Mouse (Mus musculus) stomach, embryonic 14.5 days (tissue): ENCODE data around the gene Ppa1. TPM values are rescaled to one million over a fixed set of nuclear protein-coding genes. Genes with fewer than 3 reads are reported as not detected.
A peak's percentile ranks its signal among the peaks of the same experiment; 100 is the strongest.
"Not testable (repeated sequence)": the region's sequence is repeated elsewhere in the genome, so short reads cannot be mapped to it uniquely, and the experiment has no call there.

ENCODE experiments used
- ATAC-seq: fragments of 200-750 bp; cut with Nextera tagmentation; 2 replicates; pipeline ENCODE4 v1.8.0; 2017; ENCODE audit warnings: low read depth, moderate TSS enrichment; ENCODE audit not compliant: insufficient number of reproducible peaks, insufficient read depth, low FRiP score
- H3K27ac ChIP-seq: fragments of 300-500 bp; sonication (generic); 2 replicates; pipeline ENCODE4 v1.5.1; 2014; ENCODE audit warnings: mild to moderate bottlenecking, low read length, moderate library complexity, mixed read lengths
- H3K27me3 ChIP-seq: fragments of 300-500 bp; sonication (generic); 2 replicates; pipeline ENCODE4 v1.6.1; 2014; ENCODE audit warnings: low read length, control low read depth, mixed read lengths; ENCODE audit not compliant: control insufficient read depth, insufficient read depth
- H3K36me3 ChIP-seq: fragments of 300-500 bp; sonication (generic); 2 replicates; pipeline ENCODE4 v1.6.1; 2014; ENCODE audit warnings: mild to moderate bottlenecking, control low read depth, low read length, moderate library complexity, mixed read lengths; ENCODE audit not compliant: control insufficient read depth, insufficient read depth
- H3K4me1 ChIP-seq: fragments of 300-500 bp; sonication (generic); 2 replicates; pipeline ENCODE4 v1.6.1; 2014; ENCODE audit warnings: low read length, control low read depth, mixed read lengths; ENCODE audit not compliant: control insufficient read depth, insufficient read depth
- H3K4me2 ChIP-seq: fragments of 300-500 bp; sonication (generic); replicated peaks from 2 replicates; pipeline ENCODE4 v1.6.1; 2014; ENCODE audit warnings: low read depth, low read length, control low read depth
- H3K4me3 ChIP-seq: fragments of 300-500 bp; sonication (generic); 2 replicates; pipeline ENCODE4 v1.5.1; 2014; ENCODE audit warnings: low read depth, low read length, control low read depth
- H3K9ac ChIP-seq: fragments of 300-500 bp; sonication (generic); replicated peaks from 2 replicates; pipeline ENCODE4 v1.6.1; 2014; ENCODE audit warnings: low read depth, mild to moderate bottlenecking, control low read depth, low read length, moderate library complexity, mixed read lengths
- H3K9me3 ChIP-seq: fragments of 300-500 bp; sonication (generic); 2 replicates; pipeline ENCODE4 v1.6.1; 2016; ENCODE audit warnings: low read depth, low read length, control low read depth; ENCODE audit not compliant: control insufficient read depth
- WGBS: fragments of 180-500 bp; shearing (Covaris S2); extraction: QIAGEN DNeasy Blood & Tissue Kit; methylation state at CpG from one replicate; pipeline ENCODE4 v1.1.7; 2014; 5-methylcytosine and 5-hydroxymethylcytosine counted together
- polyA plus RNA-seq: library from polyadenylated mRNA; unstranded; fragments of >200 nt; fragmentation: Nextera tagmentation; extraction: Ambion mirVana; gene quantifications from 2 replicates; pipeline ENCODE4 v1.2.1, GENCODE M21; 2014

The Ppa1 gene
- polyA plus RNA-seq, 1 experiment from 2014 or later = 145 TPM

DNA sequence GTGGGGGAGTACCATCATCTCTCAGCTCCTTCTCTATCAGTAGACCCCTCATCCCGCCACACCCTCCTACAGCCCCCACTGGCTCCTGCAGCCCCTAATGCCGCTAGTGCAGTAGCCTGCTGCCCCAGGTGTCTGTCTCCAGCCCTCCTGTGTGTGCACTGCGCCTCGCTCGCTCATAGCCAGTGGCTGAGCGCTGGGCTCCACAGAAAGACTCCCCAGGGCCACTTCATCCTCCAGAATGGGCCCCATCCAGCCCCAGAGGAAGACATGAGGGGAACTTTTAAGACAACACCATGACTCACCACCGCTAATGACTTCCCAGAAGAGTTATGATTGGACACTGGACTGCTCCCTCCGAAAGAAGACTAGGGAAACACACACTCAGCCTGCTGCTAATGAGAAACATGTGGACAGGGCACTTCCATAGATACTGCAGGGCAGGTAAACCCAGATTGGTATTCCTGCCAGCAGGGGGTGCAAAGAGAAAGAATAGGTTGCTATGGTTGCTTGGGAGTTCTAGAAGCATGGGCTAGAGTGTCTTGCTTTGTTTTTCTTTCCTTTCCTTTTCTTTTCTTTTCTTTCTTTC is 37.6 kb upstream of the Ppa1 start:
- Histone ChIP-seq H3K4me2 (no peak overlapping the region), H3K4me1 (no peaks in the 10 kb centered on the region), H3K36me3 (no peaks in the 10 kb centered on the region), H3K9ac (no peak overlapping the region), H3K27ac (no peak overlapping the region), H3K27me3 (no peaks in the 10 kb centered on the region), H3K9me3 (no peaks in the 10 kb centered on the region), H3K4me3 (no peak overlapping the region)
- no peak for ATAC-seq
- 69% methylated on average over 8 of the region's 8 CpGs for WGBS

DNA sequence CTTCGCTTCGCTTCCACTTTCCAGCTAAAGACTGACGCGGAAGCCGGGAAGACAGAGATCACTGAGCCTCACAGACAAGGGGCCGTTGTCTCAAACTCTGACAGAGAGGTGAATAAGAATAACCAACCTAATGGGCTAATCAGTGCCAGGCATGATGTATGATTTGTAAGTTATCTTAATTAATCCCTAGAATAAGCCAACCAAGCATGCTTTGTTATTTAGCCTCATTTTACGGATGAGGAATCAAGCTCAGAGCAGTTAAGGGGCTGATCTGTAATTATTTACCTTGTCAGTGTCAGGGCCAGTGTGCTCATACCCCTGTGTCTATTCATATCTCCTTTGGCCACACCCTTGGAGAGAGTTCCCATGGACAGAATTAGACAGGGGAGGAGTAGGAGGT is 34.0 kb upstream of the Ppa1 start:
- 83% methylated on average over 7 of the region's 7 CpGs for WGBS
- H3K27ac ChIP-seq = no peak overlapping the region
- no peaks in the 10 kb centered on the region for H3K4me1 ChIP-seq
- H3K36me3 ChIP-seq = no peaks in the 10 kb centered on the region
- no peak overlapping the region for H3K9ac ChIP-seq
- no peak overlapping the region for H3K4me3 ChIP-seq
- no peaks in the 10 kb centered on the region for H3K27me3 ChIP-seq
- no peak for ATAC-seq
- H3K4me2 ChIP-seq = no peak overlapping the region
- no peaks in the 10 kb centered on the region for H3K9me3 ChIP-seq

DNA sequence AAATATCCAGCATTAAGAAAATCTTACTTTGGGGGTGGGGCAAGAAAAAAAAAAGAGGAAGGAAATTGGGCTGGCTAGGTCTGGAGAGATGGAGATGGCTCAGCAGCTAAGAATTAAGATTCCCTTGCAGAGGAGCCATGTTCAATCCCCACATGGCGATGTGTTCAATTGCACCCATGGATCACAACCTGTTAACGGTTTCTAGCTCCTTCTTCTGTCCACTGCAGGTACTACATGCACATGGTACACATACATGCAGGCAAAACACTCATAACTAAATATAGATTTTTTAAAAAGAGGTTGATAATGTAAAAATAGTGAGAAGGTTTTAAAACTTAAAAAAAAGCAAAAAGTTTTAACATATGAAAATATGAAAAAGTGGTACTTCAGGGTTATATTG is 29.8 kb upstream of the Ppa1 start:
- Histone ChIP-seq H3K9me3 (no peaks in the 10 kb centered on the region), H3K36me3 (no peaks in the 10 kb centered on the region), H3K4me2 (no peak overlapping the region), H3K27ac (no peak overlapping the region), H3K9ac (no peak overlapping the region), H3K4me3 (no peak overlapping the region), H3K4me1 (no peaks in the 10 kb centered on the region), H3K27me3 (no peaks in the 10 kb centered on the region)
- WGBS = 86% methylated on average over 2 of the region's 2 CpGs
- no peak for ATAC-seq

DNA sequence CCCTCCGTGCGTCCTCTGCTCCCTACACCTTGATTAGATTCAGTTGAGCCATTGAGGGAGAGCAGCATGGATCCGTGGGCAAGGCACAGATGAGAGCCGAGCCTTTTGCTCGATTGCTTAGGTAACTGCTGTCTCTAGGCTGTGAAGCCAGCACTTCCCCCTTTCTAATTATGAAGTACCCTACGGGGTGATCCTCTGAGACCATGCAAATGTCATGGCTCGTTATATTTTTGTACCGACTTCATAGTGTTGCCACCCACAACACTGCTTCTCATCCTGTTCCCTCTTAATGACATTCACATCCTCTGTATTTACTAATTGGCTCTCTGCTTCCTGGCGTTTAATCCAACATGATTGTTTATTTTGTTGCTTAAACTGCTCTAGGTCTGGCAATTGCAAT is 26.7 kb upstream of the Ppa1 start:
- 64% methylated on average over 9 of the region's 9 CpGs for WGBS
- H3K4me2 ChIP-seq = no peak overlapping the region
- H3K9me3 ChIP-seq = no peaks in the 10 kb centered on the region
- peaks cover 8% of the 10 kb centered on the region; the same call in 1 of the 2 replicates for H3K4me1 ChIP-seq
- no peak for ATAC-seq
- no peak overlapping the region for H3K4me3 ChIP-seq
- no peak overlapping the region for H3K9ac ChIP-seq
- no peak overlapping the region for H3K27ac ChIP-seq
- peaks cover 17% of the 10 kb centered on the region for H3K27me3 ChIP-seq
- no peaks in the 10 kb centered on the region for H3K36me3 ChIP-seq

DNA sequence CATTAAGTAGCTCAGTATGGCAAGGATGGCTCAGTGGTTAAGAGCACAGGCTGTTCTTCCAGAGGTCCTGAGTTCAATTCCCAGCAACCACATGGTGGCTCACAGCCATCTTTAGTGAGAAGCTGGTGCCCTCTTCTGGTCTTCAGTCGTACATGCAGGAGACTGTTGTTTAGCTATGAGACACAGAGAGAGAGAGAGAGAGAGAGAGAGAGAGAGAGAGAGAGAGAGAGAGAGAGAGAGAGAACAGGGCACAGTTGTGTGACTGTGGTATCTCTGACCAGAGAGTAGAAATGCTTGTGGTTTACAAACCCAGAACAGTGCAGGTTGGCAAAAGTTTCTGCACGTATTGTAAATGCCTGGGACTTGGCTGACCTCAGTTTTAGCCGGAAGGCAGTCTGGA is 24.5 kb upstream of the Ppa1 start:
- not testable (repeated sequence) for ATAC-seq, H3K27ac ChIP-seq
- 64% methylated on average over 3 of the region's 3 CpGs for WGBS

DNA sequence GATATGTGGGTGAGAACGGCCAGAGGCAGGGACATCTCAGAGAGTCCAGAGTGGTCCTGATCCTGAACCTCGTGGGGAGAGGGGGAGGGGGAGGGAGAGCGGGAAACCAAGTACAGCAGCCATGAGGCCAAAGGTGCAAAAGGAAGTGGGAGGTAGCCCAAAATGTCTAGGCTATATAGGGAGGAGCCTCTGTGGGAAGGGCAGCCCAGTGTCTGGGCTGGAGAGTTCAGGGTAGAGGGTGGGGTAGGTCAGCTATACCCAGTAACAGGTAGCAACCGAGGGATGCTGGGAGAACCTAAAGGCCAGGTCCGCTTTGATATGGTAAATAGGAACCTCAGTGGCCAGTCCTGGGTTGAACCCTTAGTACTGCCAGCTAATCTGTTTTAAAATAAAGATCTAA is 23.6 kb upstream of the Ppa1 start:
- ATAC-seq = no peak
- Histone ChIP-seq H3K27ac (no peak overlapping the region), H3K36me3 (no peaks in the 10 kb centered on the region), H3K4me1 (peaks cover 8% of the 10 kb centered on the region; the same call in 1 of the 2 replicates), H3K4me2 (no peak overlapping the region), H3K4me3 (no peak overlapping the region), H3K27me3 (peaks cover 17% of the 10 kb centered on the region), H3K9ac (no peak overlapping the region), H3K9me3 (no peaks in the 10 kb centered on the region)
- WGBS = 26% methylated on average over 5 of the region's 5 CpGs

More for the DNA sequence above, 24.5 kb upstream of the Ppa1 start:
- not testable (repeated sequence) for H3K4me3 ChIP-seq, H3K36me3 ChIP-seq, H3K4me1 ChIP-seq, H3K9ac ChIP-seq, H3K9me3 ChIP-seq, H3K4me2 ChIP-seq
- peaks cover 17% of the 10 kb centered on the region for H3K27me3 ChIP-seq

DNA sequence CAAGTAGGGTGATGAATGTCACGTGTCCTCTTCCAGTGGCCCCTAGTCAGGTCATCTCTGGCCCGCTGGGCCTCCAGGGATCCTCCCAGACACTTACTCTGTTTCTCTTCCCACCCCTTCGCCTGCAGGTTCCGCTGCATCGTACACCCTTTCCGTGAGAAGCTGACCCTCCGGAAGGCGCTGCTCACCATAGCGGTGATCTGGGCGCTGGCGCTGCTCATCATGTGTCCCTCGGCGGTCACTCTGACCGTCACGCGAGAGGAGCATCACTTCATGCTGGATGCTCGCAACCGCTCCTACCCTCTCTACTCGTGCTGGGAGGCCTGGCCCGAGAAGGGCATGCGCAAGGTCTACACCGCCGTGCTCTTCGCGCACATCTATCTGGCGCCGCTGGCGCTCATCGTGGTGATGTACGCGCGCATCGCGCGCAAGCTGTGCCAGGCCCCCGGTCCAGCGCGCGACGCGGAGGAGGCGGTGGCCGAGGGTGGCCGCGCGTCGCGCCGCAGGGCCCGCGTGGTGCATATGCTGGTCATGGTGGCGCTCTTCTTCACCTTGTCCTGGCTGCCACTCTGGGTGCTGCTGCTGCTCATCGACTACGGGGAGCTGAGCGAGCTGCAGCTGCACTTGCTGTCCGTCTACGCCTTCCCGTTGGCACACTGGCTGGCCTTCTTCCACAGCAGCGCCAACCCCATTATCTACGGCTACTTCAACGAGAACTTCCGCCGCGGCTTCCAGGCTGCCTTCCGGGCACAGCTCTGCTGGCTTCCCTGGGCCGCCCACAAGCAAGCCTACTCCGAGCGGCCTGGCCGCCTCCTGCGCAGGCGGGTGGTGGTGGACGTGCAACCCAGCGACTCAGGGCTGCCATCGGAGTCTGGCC is 22.7 kb upstream of the Ppa1 start:
- ATAC-seq = no peak; the same call in 1 of the 2 replicates

DNA sequence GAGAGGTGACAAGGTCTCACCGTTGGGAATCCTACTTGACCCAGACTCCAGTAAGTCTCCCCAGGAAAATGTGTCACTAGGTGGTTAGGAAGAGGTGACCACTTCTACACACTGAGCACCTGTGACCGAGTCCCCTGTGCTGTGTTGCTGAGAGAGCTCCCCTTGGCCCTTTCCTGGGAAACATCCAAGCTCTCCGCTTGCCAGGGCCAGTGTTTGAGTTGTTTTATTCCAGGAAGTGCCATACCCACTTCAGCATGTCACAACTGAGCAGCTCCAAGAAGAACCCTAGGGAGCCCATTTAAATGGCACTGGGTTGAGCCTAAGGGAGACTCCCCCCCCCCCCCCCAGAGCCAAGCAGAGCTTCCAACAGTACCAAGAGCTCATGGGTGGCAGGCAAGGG is 21.8 kb upstream of the Ppa1 start:
- H3K4me2 ChIP-seq = no peak overlapping the region
- 78% methylated on average over 3 of the region's 3 CpGs for WGBS
- no peak for ATAC-seq
- H3K4me3 ChIP-seq = no peak overlapping the region
- H3K27ac ChIP-seq = no peak overlapping the region
- no peaks in the 10 kb centered on the region for H3K9me3 ChIP-seq
- peaks cover 17% of the 10 kb centered on the region for H3K27me3 ChIP-seq
- H3K4me1 ChIP-seq = peaks cover 8% of the 10 kb centered on the region; the same call in 1 of the 2 replicates
- H3K9ac ChIP-seq = no peak overlapping the region
- H3K36me3 ChIP-seq = no peaks in the 10 kb centered on the region

More for the DNA sequence above, 22.7 kb upstream of the Ppa1 start:
- Histone ChIP-seq H3K27ac (no peak overlapping the region), H3K9me3 (no peaks in the 10 kb centered on the region), H3K9ac (peak overlapping the region; percentile 36; the same call in 1 of the 2 replicates), H3K4me2 (peak overlapping the region; percentile 86), H3K4me1 (peaks cover 8% of the 10 kb centered on the region; the same call in 1 of the 2 replicates), H3K27me3 (peaks cover 17% of the 10 kb centered on the region), H3K36me3 (no peaks in the 10 kb centered on the region), H3K4me3 (peak overlapping the region; percentile 34)
- 5% methylated on average over 74 of the region's 74 CpGs for WGBS
